Mouse (Mus musculus) bone marrow, adult 2 months (tissue): ENCODE results near the gene Tecpr1.

ENCODE experiments used
- CTCF ChIP-seq: fragments of 200-500 bp; IDR thresholded peaks from 2 replicates; pipeline ENCODE4 v1.5.1; 2011; ENCODE audit warnings: low read length, control low read depth; ENCODE audit not compliant: control insufficient read depth, insufficient read depth
- POLR2A ChIP-seq: fragments of 200-500 bp; IDR thresholded peaks from 2 replicates; pipeline ENCODE4 v1.6.1; 2011; ENCODE audit warnings: low read depth, mild to moderate bottlenecking, control low read depth, low read length, borderline replicate concordance; ENCODE audit not compliant: control insufficient read depth

GRCm38 (mm10) chr5:144184350-144185045 lies 38.9 kb downstream of the Tecpr1 start:
- TF ChIP-seq POLR2A (no peak), CTCF (no peak)
